Mouse (Mus musculus): Measurements from ENCODE around the gene Yy1. TPM values are rescaled to one million over a fixed set of nuclear protein-coding genes. Genes with fewer than 3 reads are reported as not detected.
A peak's percentile ranks its signal among the peaks of the same experiment; 100 is the strongest.

The Yy1 gene
- total and polyA plus RNA-seq, 3 experiments = 34.9 to 62.4 (median 52.1) TPM

GRCm38 (mm10) chr12:108792152-108792545 is 624 bp upstream of the Yy1 start (continued):
- no peak for TF ChIP-seq USF2 (IDR thresholded peaks at IDR 0.05; ENCODE audit: borderline replicate concordance in 1 of 2, insufficient read depth in 1 of 2, low read depth in 1 of 2, low read length in 2 of 2)
- peak; percentile 83 for TF ChIP-seq POLR2AphosphoS2 (IDR thresholded peaks at IDR 0.05; ENCODE audit: low read length)
- TF ChIP-seq TBP (IDR thresholded peaks at IDR 0.05; ENCODE audit: low read depth, low read length) = peak; percentile 89
- TF ChIP-seq USF1 (IDR thresholded peaks at IDR 0.05; ENCODE audit: low read depth, low read length) = 0 out of 2 replicates have a peak, but pooled peaks have one; percentile 31
- peak; percentile 76 to 91; a peak in 2 of 4 replicates for TF ChIP-seq POLR2A (IDR thresholded peaks at IDR 0.05; ENCODE audit: control insufficient read depth in 1 of 2, insufficient read depth in 1 of 2, low read depth in 1 of 2, low read length in 2 of 2, poor library complexity in 1 of 2)
- 0 out of 6 replicates have a peak, but pooled peaks of 1 of the 3 experiments have one; percentile 5 for TF ChIP-seq CTCF (IDR thresholded peaks at IDR 0.05 in 2 of 3, conservative IDR thresholded peaks at IDR 0.05 in 1 of 3; ENCODE audit: control insufficient read depth in 1 of 3, insufficient read depth in 1 of 3, low read depth in 2 of 3, low read length in 3 of 3, poor library complexity in 1 of 3, severe bottlenecking in 1 of 3)
- no peak; the same call in none of the 2 replicates for TF ChIP-seq SMC3 (IDR thresholded peaks at IDR 0.05; ENCODE audit: low read depth, low read length)
- peak; percentile 98 for TF ChIP-seq BHLHE40 (IDR thresholded peaks at IDR 0.05; ENCODE audit: borderline replicate concordance, low read depth, low read length)
- TF ChIP-seq RCOR1 (IDR thresholded peaks at IDR 0.05; ENCODE audit: low read depth, low read length) = 0 out of 2 replicates have a peak, but pooled peaks have one; percentile 16
- TF ChIP-seq GABPA (IDR thresholded peaks at IDR 0.05; ENCODE audit: low read depth, low read length) = no peak
- no peak for TF ChIP-seq RAD21 (IDR thresholded peaks at IDR 0.05; ENCODE audit: low read depth, low read length)
- peak; percentile 87 for TF ChIP-seq HCFC1 (IDR thresholded peaks at IDR 0.05; ENCODE audit: low read depth, low read length)
- TF ChIP-seq KAT2A (conservative IDR thresholded peaks at IDR 0.05; ENCODE audit: low read depth, low read length) = no peak; the same call in 1 of the 2 replicates
- TF ChIP-seq MAFK (IDR thresholded peaks at IDR 0.05; ENCODE audit: borderline replicate concordance, low read depth, low read length) = no peak
- TF ChIP-seq NELFE (IDR thresholded peaks at IDR 0.05; ENCODE audit: low read depth, low read length) = peak; percentile 81
- TF ChIP-seq ZKSCAN1 (IDR thresholded peaks at IDR 0.05; ENCODE audit: low read depth, low read length) = no peak
- peak; percentile 80 for TF ChIP-seq TCF12 (IDR thresholded peaks at IDR 0.05; ENCODE audit: low read depth, low read length)
- peak; percentile 82 for TF ChIP-seq MAX (IDR thresholded peaks at IDR 0.05; ENCODE audit: low read length)
- no peak for TF ChIP-seq ZNF384 (IDR thresholded peaks at IDR 0.05; ENCODE audit: low read depth, low read length)

- H3K36me3 ChIP-seq (ENCODE audit: control insufficient read depth in 1 of 2, insufficient read depth in 2 of 2, low read length in 2 of 2) = peaks cover 2 to 48% of the 10 kb centered on the region in 2 experiments
- peaks cover 84% of the 10 kb centered on the region for H3K79me2 ChIP-seq (ENCODE audit: control insufficient read depth, insufficient read depth, low read length, poor library complexity)
- peaks cover 18 to 21% of the 10 kb centered on the region in 2 experiments for H3K4me1 ChIP-seq (ENCODE audit: control insufficient read depth in 1 of 2, insufficient read depth in 2 of 2, low read length in 2 of 2)
- TF ChIP-seq ZNF384 (IDR thresholded peaks at IDR 0.05; ENCODE audit: low read depth, low read length) = no peak
- TF ChIP-seq CHD1 (IDR thresholded peaks at IDR 0.05; ENCODE audit: low read depth, low read length) = 0 out of 2 replicates have a peak, but pooled peaks have one; percentile 0
- H3K9me3 ChIP-seq (replicated peaks; ENCODE audit: insufficient read depth, low read length) = no peaks in the 10 kb centered on the region
- no peak for DNase-seq (ENCODE audit: low read depth, low spot score)
- peak overlapping the region; percentile 96 for H3K9ac ChIP-seq (ENCODE audit: control insufficient read depth, low read depth, low read length, poor library complexity, severe bottlenecking)
- H3K4me3 ChIP-seq (ENCODE audit: control insufficient read depth in 1 of 2, insufficient read depth in 1 of 2, low read depth in 2 of 2, low read length in 2 of 2) = peak overlapping the region; percentile 75 to 95
- H3K27me3 ChIP-seq (ENCODE audit: control insufficient read depth in 1 of 2, insufficient read depth in 2 of 2, low read length in 2 of 2) = no peaks in the 10 kb centered on the region
- H3K27ac ChIP-seq (ENCODE audit: control insufficient read depth, low read depth, low read length) = peak overlapping the region; percentile 98
Measured at GRCm38 (mm10) chr12:108793453-108793941, 724 bp downstream of the Yy1 start.
